Mouse (Mus musculus): ENCODE measurements around the gene Bhlhe40. TPM values are rescaled to one million over a fixed set of nuclear protein-coding genes. Genes with fewer than 3 reads are reported as not detected.

The Bhlhe40 gene
- 3.2 and 4.7 TPM in 2 replicates for polyA plus RNA-seq (2015; fragmentation: Nextera tagmentation; extraction: Ambion mirVana)

GRCm38 (mm10) chr6:108660206-108660877 lies at the start of gene Bhlhe40:
Gene Bhlhe40 (plus strand): TSS chr6:108660629.

Other genes starting within 250 kb of the Bhlhe40 start
- gene Arl8b, start 122.5 kb downstream of the Bhlhe40 start, polyA plus RNA-seq (2015; fragmentation: Nextera tagmentation; extraction: Ambion mirVana) = 28.1 and 31.4 TPM in 2 replicates
- 11.4 and 12.4 TPM in 2 replicates for gene Edem1, start 168.0 kb downstream of the Bhlhe40 start, polyA plus RNA-seq (2015; fragmentation: Nextera tagmentation; extraction: Ambion mirVana)

Measured in spleen, postnatal 0 days (tissue).